Mouse (Mus musculus): ENCODE data around the gene Slc6a6. TPM values are rescaled to one million over a fixed set of nuclear protein-coding genes. Genes with fewer than 3 reads are reported as not detected.

Gene Slc6a6
- 1.6 TPM in 1 of 2 replicates, not detected in the other for total RNA-seq (2014; fragmentation: Nextera tagmentation)
- total RNA-seq (2017) = 2.8 and 3.8 TPM in 2 replicates
- polyA plus RNA-seq (2012) = 0.01 and 0.03 TPM in 2 replicates

DNA sequence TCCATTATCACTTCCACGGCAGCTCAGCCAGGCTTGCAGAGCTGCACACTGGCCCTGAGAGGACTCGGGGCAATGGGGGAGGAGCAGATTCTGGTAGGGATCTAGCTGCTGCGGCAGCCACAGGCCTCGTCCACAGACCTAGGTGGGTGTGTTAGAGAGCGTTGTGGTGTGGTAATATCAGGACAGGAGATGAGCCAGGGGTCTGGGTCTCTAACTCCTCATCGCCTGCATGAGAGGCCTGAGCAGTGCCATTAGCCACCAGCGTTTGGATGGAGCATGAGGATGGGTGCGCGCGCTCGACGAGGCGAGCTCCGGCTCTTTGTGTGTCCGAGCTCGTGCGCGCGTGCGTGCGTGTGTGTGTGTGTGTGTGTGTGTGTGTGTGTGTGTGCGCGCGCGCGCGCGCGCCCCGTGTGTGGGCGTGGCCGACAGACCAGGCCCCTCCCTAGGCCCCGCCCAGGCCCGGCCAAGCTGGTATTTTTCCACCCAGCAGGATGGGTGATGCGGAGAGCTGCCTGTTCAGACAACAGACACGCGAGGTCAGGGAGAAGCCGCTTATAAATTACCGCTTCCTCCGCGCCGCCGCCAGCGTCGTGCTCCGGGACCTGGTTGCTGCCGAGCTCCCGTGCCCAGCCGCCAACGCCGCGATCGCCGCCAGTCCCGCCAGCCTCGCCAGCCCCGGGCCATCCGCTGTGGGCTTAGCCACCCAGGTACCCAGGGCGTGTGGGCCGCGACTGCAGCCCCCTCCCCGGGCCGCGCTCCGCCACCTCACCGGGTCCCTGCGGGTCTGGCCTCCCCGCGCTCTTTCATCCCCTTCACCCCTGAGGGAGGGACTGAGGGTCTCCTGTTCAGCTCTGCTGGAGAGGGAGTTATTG, at the start of gene Slc6a6:
Gene Slc6a6 (plus strand): TSS at position 452 of the 872 bp plus-strand sequence.
- TF ChIP-seq GATA2 (IDR thresholded peaks at IDR 0.05; ENCODE audit: borderline replicate concordance, low read depth, low read length) (no peak), POLR2AphosphoS5 (IDR thresholded peaks at IDR 0.05; ENCODE audit: insufficient replicate concordance, low read depth, low read length) (no peak), TAL1 (conservative IDR thresholded peaks at IDR 0.05; ENCODE audit: low read depth, low read length) (no peak), CTCF (IDR thresholded peaks at IDR 0.05; ENCODE audit: low read depth, low read length) (no peak), GATA1 (IDR thresholded peaks at IDR 0.05; ENCODE audit: borderline replicate concordance, low read length) (no peak)
- no peak for DNase-seq (ENCODE audit: low spot score)
- H3K4me1 ChIP-seq (ENCODE audit: insufficient read depth, low read depth, low read length) = no peaks in the 10 kb centered on the region

DNA sequence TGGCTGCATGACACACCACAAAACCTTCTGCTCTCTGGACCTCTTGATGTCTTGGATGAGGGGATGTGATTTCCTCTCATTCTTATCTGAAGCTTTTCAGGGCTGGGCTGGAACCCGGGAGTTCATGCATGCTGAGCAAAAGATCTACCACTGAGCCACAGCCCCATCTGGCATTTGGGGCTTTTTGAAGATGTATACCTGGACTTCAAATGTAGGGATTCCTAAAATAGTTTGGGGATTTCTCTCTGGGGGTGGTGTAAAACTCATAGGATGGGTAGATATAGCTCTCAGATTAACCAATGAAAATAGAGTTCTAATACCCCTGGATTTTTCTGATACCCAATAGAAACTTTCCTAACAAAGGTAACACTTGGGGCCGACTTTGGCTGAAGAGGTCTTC, 49.4 kb upstream of the Slc6a6 start:
- Histone ChIP-seq H3K4me3 (ENCODE audit: low read depth, low read length) (no peak overlapping the region), H3K27me3 (ENCODE audit: insufficient read depth, low read length) (peaks cover 5% of the 10 kb centered on the region; the same call in 1 of the 2 replicates), H3K9me3 (replicated peaks) (no peaks in the 10 kb centered on the region), H3K4me1 (ENCODE audit: insufficient read depth, low read depth, low read length) (no peaks in the 10 kb centered on the region), H3K36me3 (replicated peaks) (no peaks in the 10 kb centered on the region)
- TF ChIP-seq CTCF (IDR thresholded peaks at IDR 0.05; ENCODE audit: low read depth, low read length) = no peak
- TF ChIP-seq GATA1 (IDR thresholded peaks at IDR 0.05; ENCODE audit: borderline replicate concordance, low read length) = no peak
- TF ChIP-seq GATA2 (IDR thresholded peaks at IDR 0.05; ENCODE audit: borderline replicate concordance, low read depth, low read length) = no peak
- TF ChIP-seq TAL1 (conservative IDR thresholded peaks at IDR 0.05; ENCODE audit: low read depth, low read length) = no peak
- no peak for TF ChIP-seq POLR2AphosphoS5 (IDR thresholded peaks at IDR 0.05; ENCODE audit: insufficient replicate concordance, low read depth, low read length)
- DNase-seq (ENCODE audit: low spot score) (no peak), ATAC-seq (ENCODE audit: extremely low read depth, insufficient number of reproducible peaks, low FRiP score, poor library complexity, severe bottlenecking) (no peak)

More for the DNA sequence above, at the start of gene Slc6a6:
- Histone ChIP-seq H3K9me3 (replicated peaks) (no peaks in the 10 kb centered on the region), H3K27me3 (ENCODE audit: insufficient read depth, low read length) (peaks cover 3% of the 10 kb centered on the region; the same call in 1 of the 2 replicates), H3K4me3 (ENCODE audit: low read depth, low read length) (no peak within 1 kb of the TSS), H3K36me3 (replicated peaks) (no peaks in the 10 kb centered on the region)
- ATAC-seq (ENCODE audit: extremely low read depth, insufficient number of reproducible peaks, low FRiP score, poor library complexity, severe bottlenecking) = no peak

DNA sequence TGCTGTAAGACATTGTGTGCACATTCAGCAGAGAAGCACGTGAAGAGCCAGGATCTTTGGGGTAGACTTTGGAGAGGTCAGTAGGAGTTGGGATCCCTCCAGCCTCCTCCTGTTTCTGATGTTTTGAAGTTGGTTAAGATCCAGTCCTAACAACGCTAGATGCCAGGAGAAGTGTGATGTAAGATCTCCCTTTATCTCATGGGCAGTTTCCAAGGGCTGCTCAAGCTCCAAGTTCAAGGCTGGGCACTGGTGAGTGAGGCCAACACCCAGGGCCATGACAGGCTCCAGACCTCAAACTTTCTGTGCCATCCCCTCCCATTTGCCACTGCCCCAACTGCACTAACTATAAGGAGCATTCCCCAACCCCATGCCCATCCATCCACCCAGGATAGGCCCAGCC, 49.0 kb upstream of the Slc6a6 start:
- no peak for TF ChIP-seq POLR2AphosphoS5 (IDR thresholded peaks at IDR 0.05; ENCODE audit: insufficient replicate concordance, low read depth, low read length)
- no peak for TF ChIP-seq GATA2 (IDR thresholded peaks at IDR 0.05; ENCODE audit: borderline replicate concordance, low read depth, low read length)
- TF ChIP-seq TAL1 (conservative IDR thresholded peaks at IDR 0.05; ENCODE audit: low read depth, low read length) = no peak
- TF ChIP-seq GATA1 (IDR thresholded peaks at IDR 0.05; ENCODE audit: borderline replicate concordance, low read length) = no peak
- no peak for TF ChIP-seq CTCF (IDR thresholded peaks at IDR 0.05; ENCODE audit: low read depth, low read length)
- H3K4me1 ChIP-seq (ENCODE audit: insufficient read depth, low read depth, low read length) = no peaks in the 10 kb centered on the region
- no peak overlapping the region for H3K4me3 ChIP-seq (ENCODE audit: low read depth, low read length)
- H3K27me3 ChIP-seq (ENCODE audit: insufficient read depth, low read length) = peaks cover 5% of the 10 kb centered on the region; the same call in 1 of the 2 replicates
- no peaks in the 10 kb centered on the region for H3K9me3 ChIP-seq (replicated peaks)
- no peak for ATAC-seq (ENCODE audit: extremely low read depth, insufficient number of reproducible peaks, low FRiP score, poor library complexity, severe bottlenecking)
- no peaks in the 10 kb centered on the region for H3K36me3 ChIP-seq (replicated peaks)
- DNase-seq (ENCODE audit: low spot score) = no peak

- Histone ChIP-seq H3K36me3 (replicated peaks) (no peaks in the 10 kb centered on the region), H3K27me3 (ENCODE audit: insufficient read depth, low read length) (peaks cover 3% of the 10 kb centered on the region; the same call in 1 of the 2 replicates), H3K4me1 (ENCODE audit: insufficient read depth, low read depth, low read length) (no peaks in the 10 kb centered on the region), H3K9me3 (replicated peaks) (no peaks in the 10 kb centered on the region), H3K4me3 (ENCODE audit: low read depth, low read length) (no peak overlapping the region)
- ATAC-seq (ENCODE audit: extremely low read depth, insufficient number of reproducible peaks, low FRiP score, poor library complexity, severe bottlenecking) (no peak), DNase-seq (ENCODE audit: low spot score) (no peak)
- TF ChIP-seq POLR2AphosphoS5 (IDR thresholded peaks at IDR 0.05; ENCODE audit: insufficient replicate concordance, low read depth, low read length) (no peak), GATA2 (IDR thresholded peaks at IDR 0.05; ENCODE audit: borderline replicate concordance, low read depth, low read length) (no peak)
These were observed 45.5 kb upstream of the Slc6a6 start for GRCm38 (mm10) chr6:91638204-91638995.

DNA sequence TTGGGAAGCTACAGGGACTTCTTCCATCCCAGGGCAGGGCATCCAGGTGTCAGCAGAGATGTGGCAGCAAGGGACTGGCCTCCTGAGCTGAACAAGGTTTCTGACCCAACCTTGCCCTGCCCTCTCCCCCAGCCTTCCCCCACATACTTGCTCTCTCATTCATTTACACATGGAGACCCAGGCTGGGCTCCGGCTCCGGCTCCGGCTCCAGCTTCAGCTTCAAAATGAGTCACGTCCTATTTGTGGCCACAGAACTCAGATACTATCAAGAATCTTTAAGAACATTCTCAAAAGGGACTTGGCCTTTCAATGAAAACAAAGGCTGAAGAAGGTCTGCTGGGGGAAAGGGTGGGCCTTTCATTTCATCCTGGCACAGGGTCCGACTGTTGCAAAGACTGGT, 40.8 kb upstream of the Slc6a6 start:
- ATAC-seq (ENCODE audit: extremely low read depth, insufficient number of reproducible peaks, low FRiP score, poor library complexity, severe bottlenecking) (no peak), DNase-seq (ENCODE audit: low spot score) (no peak)
- TF ChIP-seq POLR2AphosphoS5 (IDR thresholded peaks at IDR 0.05; ENCODE audit: insufficient replicate concordance, low read depth, low read length) (no peak), TAL1 (conservative IDR thresholded peaks at IDR 0.05; ENCODE audit: low read depth, low read length) (no peak), GATA1 (IDR thresholded peaks at IDR 0.05; ENCODE audit: borderline replicate concordance, low read length) (no peak)

DNA sequence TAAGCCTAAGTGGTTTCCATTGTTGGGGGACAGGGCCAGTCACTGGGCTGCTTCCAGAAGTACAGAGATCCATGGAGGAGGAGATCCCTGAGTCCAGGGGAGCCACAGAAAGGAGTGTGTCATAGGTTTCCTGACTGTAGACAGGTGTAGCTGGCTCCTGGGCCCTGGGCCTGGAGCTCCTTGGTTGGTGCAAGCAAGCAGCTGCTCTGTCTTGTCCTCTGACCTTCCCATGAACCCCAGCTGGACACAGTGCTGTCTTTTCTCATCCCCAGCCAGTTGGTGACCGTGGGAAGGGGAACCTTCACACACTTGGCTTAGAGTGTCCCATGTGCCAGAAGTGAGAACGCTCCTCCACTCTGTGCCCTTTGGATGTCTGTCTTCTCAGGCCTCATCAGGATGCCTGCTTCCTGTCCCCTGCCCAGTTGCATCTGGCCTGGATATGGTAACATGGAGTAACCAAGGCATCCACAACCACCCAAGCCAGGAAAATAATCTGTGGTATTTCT, 40.4 kb upstream of the Slc6a6 start:
- no peaks in the 10 kb centered on the region for H3K4me1 ChIP-seq (ENCODE audit: insufficient read depth, low read depth, low read length)
- ATAC-seq (ENCODE audit: extremely low read depth, insufficient number of reproducible peaks, low FRiP score, poor library complexity, severe bottlenecking) (no peak), DNase-seq (ENCODE audit: low spot score) (no peak)
- TF ChIP-seq GATA1 (IDR thresholded peaks at IDR 0.05; ENCODE audit: borderline replicate concordance, low read length) = no peak
- TF ChIP-seq GATA2 (IDR thresholded peaks at IDR 0.05; ENCODE audit: borderline replicate concordance, low read depth, low read length) = no peak
- no peak for TF ChIP-seq TAL1 (conservative IDR thresholded peaks at IDR 0.05; ENCODE audit: low read depth, low read length)
- no peak for TF ChIP-seq CTCF (IDR thresholded peaks at IDR 0.05; ENCODE audit: low read depth, low read length)
- TF ChIP-seq POLR2AphosphoS5 (IDR thresholded peaks at IDR 0.05; ENCODE audit: insufficient replicate concordance, low read depth, low read length) = no peak
- no peaks in the 10 kb centered on the region for H3K36me3 ChIP-seq (replicated peaks)
- no peaks in the 10 kb centered on the region for H3K9me3 ChIP-seq (replicated peaks)
- H3K27me3 ChIP-seq (ENCODE audit: insufficient read depth, low read length) = no peaks in the 10 kb centered on the region
- H3K4me3 ChIP-seq (ENCODE audit: low read depth, low read length) = no peak overlapping the region

More for the DNA sequence above, 40.8 kb upstream of the Slc6a6 start:
- Histone ChIP-seq H3K9me3 (replicated peaks) (no peaks in the 10 kb centered on the region), H3K4me1 (ENCODE audit: insufficient read depth, low read depth, low read length) (no peaks in the 10 kb centered on the region), H3K4me3 (ENCODE audit: low read depth, low read length) (no peak overlapping the region), H3K36me3 (replicated peaks) (no peaks in the 10 kb centered on the region), H3K27me3 (ENCODE audit: insufficient read depth, low read length) (no peaks in the 10 kb centered on the region)
